Mouse (Mus musculus): ENCODE data around the gene Lsmem1.

- TF ChIP-seq GATA1 (IDR thresholded peaks at IDR 0.05; ENCODE audit: low read length) (no peak), TAL1 (IDR thresholded peaks at IDR 0.05; ENCODE audit: low read length) (no peak)
Measured at GRCm38 (mm10) chr12:40147319-40147718, 52.0 kb downstream of the Lsmem1 start.
